Mouse (Mus musculus) layer of hippocampus, postnatal 25 days (tissue): ENCODE measurements around the gene Mei1. TPM values are rescaled to one million over a fixed set of nuclear protein-coding genes. Genes with fewer than 3 reads are reported as not detected.

Source experiments
- DNase-seq, 2 experiments: peaks; one replicate each; pipeline ENCODE4 v3.0.0; 2022; ENCODE audit warnings: mixed read lengths in 2 of 2, low spot score in 1 of 2; ENCODE audit errors: extremely low spot score in 1 of 2
- total RNA-seq, 2 experiments: library from RNA; stranded (reverse); gene quantifications; 2 replicates each; pipeline ENCODE4 v1.2.3; 2021

Mei1 gene
- total RNA-seq, 2 experiments from 2014 or later: 0.12 to 0.59 TPM

- peak in 1 of 2 experiments; percentile 33 for DNase-seq
These were observed 77.9 kb downstream of the Mei1 start for GRCm38 (mm10) chr15:82147611-82148111.

- no peak for DNase-seq
These were observed 78.7 kb downstream of the Mei1 start for GRCm38 (mm10) chr15:82148510-82148911.

GRCm38 (mm10) chr15:82150042-82150441, 80.2 kb downstream of the Mei1 start:
- DNase-seq: no peak

DNA sequence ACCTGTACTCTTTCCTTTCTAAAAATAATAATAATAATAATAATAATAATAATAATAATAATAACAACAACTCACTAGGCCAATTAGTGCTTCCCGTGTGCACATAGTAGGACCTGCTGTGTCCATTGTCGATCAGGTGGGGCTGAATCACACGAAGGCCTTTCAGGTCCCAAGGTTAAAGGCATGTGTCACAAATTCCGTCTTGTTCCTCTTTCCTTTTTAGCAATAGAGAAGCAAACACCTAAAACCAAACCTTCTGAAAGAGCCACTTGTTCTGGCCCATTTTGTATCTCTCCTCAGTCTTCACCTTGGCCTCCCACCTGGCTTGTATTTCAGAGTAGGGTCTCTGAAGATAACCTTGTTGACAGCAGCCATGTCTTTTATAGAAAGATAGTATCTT, 81.4 kb downstream of the Mei1 start:
- DNase-seq: no peak

DNA sequence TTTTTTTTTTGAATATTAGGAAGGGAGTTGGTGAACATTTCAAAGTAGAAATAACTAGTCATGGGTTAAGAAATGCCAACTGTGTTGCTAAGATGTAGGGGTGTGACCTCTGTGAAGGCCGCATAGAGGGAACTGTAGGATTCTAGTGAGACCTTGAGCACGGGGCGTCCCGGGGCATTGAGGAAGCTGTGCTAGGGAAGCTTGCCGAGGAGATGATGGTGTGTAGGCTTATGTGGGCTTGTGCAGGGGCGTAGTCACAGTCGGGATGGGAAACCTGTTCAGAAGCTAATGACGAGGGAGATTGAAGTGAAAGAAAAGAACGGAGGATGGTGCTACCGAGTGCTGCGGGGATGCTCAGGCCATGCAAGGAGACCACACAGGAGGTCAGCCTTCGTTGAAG, 82.2 kb downstream of the Mei1 start:
- DNase-seq: no peak

DNA sequence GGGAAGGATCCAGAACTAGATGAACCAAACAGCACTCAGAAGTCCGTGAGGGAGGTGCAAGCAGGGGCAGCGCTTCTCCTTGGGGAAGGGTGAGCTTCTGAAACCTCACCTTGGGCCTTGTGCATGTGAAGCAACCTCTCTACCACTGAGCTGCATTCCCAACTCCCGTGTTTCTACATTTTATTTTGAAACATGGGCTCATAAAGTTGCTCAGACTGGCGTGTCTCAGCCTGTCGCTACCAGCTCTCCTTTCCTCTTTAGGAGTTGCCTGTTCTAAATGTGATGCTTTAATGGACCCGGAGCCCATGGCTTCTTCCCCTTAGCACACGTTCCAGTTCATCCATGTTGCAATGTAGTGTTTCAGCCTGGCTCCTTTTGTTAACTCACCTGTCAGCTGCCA, 82.6 kb downstream of the Mei1 start:
- no peak for DNase-seq

GRCm38 (mm10) chr15:82156298-82156697, 86.5 kb downstream of the Mei1 start:
- no peak for DNase-seq

GRCm38 (mm10) chr15:82156902-82157301, 87.1 kb downstream of the Mei1 start:
- DNase-seq: no peak

GRCm38 (mm10) chr15:82158243-82159035, 88.6 kb downstream of the Mei1 start:
- no peak for DNase-seq

DNA sequence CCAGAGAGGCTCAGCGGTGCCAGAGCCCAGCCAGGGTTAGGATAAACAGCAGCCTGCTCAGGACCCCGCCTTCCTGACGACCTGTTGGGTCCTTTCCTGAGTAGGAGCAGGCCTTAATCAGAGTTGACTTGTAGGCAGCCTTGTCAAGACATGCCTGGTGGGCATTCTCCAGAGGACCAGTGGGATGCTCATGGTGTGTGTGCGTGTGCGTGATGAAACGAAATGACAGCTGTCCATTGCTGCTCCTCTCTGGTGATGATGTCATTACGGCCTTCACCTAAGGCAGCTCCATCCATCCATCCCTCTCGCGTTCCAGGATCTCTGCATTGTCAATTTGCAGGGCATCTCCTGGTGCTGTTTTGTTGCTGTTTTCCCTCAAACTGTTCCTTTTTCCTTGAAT, 89.7 kb downstream of the Mei1 start:
- no peak for DNase-seq

- DNase-seq: no peak
These were observed 91.2 kb downstream of the Mei1 start for GRCm38 (mm10) chr15:82160731-82161640.

- no peak for DNase-seq
These were observed 92.3 kb downstream of the Mei1 start for GRCm38 (mm10) chr15:82161965-82162600.

DNA sequence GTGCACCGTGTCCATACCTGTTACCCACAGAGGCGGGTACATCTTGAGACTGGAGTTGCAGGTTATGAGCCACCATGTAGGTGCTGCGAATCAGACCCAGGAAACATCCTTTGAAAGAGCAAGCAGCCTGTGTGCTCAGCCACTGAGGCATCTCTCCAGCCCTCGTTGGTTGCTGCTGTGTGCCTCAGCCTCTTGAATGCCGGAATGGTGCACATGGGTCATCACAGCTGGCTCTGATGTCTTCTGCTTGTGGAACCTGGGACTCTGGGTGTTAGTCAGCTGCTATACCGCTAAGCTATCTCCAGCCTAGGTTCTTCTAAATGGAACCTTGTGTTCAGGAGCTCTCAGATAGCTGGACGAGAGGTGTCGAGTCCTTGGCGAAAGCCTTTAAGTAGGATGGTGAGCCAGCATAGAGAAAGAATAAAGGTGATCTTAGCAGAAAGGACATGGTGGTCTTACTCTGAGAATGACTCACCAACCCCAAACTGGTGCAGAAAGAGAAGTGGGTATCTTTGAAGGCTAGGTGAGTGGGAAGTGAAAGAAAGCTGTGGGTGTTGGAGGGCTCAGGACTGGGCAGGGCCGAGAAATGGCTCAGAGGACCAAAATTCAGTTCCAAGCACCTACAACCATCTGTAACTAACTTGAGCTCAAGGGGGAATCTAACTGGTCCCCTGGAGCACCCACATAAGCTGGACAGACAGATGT, 93.7 kb downstream of the Mei1 start:
- no peak for DNase-seq

- DNase-seq: no peak
These were observed 94.2 kb downstream of the Mei1 start for GRCm38 (mm10) chr15:82164061-82164399.

DNA sequence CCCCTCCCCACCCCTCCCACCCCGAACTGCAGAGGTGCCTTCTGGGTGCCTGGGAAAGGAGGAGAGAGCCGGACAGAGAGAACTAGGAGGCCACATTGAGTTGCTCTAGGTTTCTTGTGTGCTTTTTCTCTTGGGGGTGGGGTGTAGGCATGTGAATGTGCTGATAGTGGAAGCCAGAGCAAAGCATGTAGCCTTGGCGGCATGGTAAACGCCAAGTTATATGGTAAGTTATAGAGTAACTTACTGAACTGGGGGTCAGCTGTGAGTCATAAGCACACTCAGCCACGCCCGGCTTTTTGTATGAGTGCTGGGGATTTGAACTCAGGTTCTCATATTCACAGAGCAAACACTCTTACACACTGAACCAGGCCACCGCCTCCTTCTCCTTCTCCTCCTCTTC, 94.7 kb downstream of the Mei1 start:
- no peak for DNase-seq

DNA sequence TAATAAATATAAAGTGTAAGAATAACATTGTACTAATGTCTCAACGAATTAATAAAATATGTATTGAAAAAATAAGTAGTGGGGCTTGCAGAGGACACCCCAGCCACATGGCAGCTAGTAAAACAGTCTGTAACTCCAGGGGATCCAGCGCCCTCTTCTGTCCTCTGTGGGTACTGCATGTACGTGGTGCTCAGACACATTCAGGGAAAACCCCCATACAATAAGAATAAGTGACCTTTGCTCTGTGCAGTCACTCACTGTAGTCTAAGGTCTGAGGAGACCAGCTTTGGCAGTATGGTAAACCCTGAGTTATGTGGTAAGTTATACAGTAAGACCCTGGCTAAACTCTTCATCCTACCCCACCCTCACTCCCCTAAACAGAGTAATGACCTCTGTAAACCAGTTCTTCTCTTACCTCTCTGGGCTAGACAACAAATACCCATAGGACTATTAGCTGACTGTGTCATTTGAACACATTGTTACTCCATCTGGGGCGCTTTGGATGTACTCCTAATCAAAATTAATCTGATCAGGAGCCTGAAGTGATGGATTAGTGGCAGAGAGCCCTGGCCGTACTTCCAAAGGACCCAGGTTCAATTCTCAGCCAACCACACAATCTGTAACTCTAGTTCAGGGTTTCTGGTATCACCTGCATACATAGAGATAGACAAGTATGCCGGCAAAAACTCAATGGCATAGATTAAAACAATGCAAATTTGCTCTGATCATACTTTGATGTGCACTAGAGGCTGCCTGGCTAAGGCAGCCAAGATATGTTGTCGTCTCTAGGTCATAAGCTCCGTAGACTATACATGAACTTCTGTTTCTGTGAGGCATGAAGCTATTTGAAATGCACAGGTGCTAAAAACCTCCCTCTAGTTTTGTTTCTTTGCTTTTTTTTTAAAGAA, 95.8 kb downstream of the Mei1 start:
- peak; percentile 79 to 96 for DNase-seq

GRCm38 (mm10) chr15:82166240-82167100, 96.7 kb downstream of the Mei1 start:
- no peak for DNase-seq
